Mouse (Mus musculus): ENCODE results near the gene Gm37419. TPM values are rescaled to one million over a fixed set of nuclear protein-coding genes. Genes with fewer than 3 reads are reported as not detected.

Gene Gm37419
- polyA plus RNA-seq, 1 experiment from 2014 or later, result not detected

DNA sequence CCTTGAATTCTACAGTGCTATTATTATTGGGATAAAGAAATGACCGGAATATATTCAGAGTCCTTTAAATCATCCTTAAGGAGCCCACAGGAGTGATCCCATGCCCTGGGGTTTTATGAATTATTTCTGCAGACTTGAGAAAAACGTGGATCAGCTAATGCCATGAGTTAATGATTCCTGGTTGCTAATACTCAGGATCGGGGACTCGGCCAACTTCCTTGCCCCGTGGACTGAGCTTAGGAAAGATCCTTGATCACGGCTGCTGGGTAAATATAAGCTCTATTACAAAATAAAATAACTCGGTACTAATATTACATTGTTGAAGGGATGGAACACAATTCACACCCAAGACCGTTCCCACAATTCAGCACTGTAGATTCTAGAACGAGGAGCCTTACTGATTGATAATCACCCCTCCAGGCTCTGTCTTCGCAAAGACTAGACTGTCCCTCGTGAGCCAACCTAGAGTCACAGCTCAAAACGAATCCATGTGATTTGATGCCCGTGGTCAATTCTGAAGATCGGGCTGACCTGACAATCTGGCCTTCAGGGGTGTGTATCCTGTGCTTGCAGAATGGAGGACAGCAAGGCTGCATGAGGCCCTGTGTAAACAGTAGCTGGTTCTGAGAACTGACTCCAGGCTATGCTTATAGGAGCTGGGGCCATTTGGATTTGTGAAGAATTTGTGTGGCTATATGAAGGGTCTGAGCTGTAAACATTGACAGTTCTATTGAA is 3.7 kb downstream of the Gm37419 start:
- H3K4me1 ChIP-seq (ENCODE audit: insufficient read depth, low read length), result peaks cover 24% of the 10 kb centered on the region

DNA sequence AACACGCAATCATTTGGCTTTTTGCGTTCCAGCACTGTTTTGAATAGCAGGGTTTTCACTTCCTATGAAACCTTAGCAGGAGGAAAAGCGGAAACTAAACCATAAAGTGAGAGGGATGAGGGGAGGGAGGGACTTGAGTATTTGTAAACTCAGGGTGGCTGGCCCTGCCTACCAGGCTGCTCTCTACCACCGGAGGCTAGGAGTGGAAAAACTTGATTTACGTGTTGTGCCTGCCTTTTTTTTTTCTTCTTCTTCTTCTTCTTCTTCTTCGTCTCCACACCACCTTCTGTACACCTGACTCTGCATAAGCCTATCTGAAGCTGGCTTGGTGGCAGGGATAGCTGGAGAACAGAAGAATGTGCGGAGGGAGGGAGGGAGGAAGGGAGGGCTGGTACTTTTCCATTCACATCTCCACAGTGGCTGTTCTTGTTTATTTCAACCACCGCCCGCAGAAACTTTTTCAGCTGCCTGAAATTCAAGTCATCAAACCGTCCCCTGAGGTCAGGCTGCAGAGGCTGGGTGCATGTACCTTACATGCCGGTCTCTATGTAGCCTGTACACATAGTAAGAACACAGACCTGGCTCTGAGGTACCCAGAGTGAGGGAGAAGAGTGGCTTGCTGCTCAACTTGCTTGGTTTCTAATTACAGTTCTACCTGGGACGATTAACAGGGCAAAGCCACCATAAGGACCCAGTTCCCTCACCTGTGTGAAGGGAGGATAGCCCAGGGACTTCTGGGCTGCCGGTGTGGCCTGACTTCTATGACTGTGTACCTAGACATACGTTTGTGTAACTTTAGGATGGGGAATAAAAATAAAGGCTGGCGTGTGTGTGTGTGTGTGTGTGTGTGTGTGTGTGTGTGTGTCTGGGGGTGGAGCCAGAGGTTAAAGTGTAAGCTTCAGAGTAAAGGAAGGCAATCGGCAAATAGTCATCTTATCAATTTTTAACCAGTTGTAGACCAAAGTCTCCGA is 5.4 kb downstream of the Gm37419 start:
- H3K4me3 ChIP-seq (ENCODE audit: low read length), result no peak overlapping the region
- H3K9me3 ChIP-seq (ENCODE audit: low read length), result no peaks in the 10 kb centered on the region
- WGBS, result 30% methylated on average over 17 of the region's 17 CpGs
- no peaks in the 10 kb centered on the region for H3K36me3 ChIP-seq (ENCODE audit: insufficient read depth, low read length)
- no peaks in the 10 kb centered on the region for H3K27me3 ChIP-seq (ENCODE audit: insufficient read depth, low read length)
- 0 out of 2 replicates have a peak overlapping the region, but pooled peaks have one; percentile 24 for H3K9ac ChIP-seq (replicated peaks; ENCODE audit: low read length)
- peak overlapping the region; percentile 64 for H3K27ac ChIP-seq (ENCODE audit: low read length)
- peak overlapping the region; percentile 35 for H3K4me2 ChIP-seq (replicated peaks; ENCODE audit: low read depth, low read length)
- peaks cover 24% of the 10 kb centered on the region for H3K4me1 ChIP-seq (ENCODE audit: insufficient read depth, low read length)
- peak; percentile 65 for ATAC-seq (ENCODE audit: low FRiP score, low TSS enrichment)

More for the DNA sequence above, 3.7 kb downstream of the Gm37419 start:
- H3K4me3 ChIP-seq (ENCODE audit: low read length), result no peak overlapping the region
- H3K4me2 ChIP-seq (replicated peaks; ENCODE audit: low read depth, low read length), result no peak overlapping the region
- no peaks in the 10 kb centered on the region for H3K9me3 ChIP-seq (ENCODE audit: low read length)
- H3K9ac ChIP-seq (replicated peaks; ENCODE audit: low read length), result no peak overlapping the region
- H3K27ac ChIP-seq (ENCODE audit: low read length), result no peak overlapping the region
- no peaks in the 10 kb centered on the region for H3K27me3 ChIP-seq (ENCODE audit: insufficient read depth, low read length)
- WGBS, result 83% methylated on average over 14 of the region's 14 CpGs
- H3K36me3 ChIP-seq (ENCODE audit: insufficient read depth, low read length), result no peaks in the 10 kb centered on the region
- no peak for ATAC-seq (ENCODE audit: low FRiP score, low TSS enrichment)

GRCm38 (mm10) chr16:23996342-23996741 is 8.1 kb downstream of the Gm37419 start:
- WGBS, result 82% methylated on average over 7 of the region's 7 CpGs
- no peak for ATAC-seq (ENCODE audit: low FRiP score, low TSS enrichment)
- Histone ChIP-seq H3K4me3 (ENCODE audit: low read length) (no peak overlapping the region), H3K4me2 (replicated peaks; ENCODE audit: low read depth, low read length) (no peak overlapping the region), H3K27ac (ENCODE audit: low read length) (no peak overlapping the region), H3K9me3 (ENCODE audit: low read length) (no peaks in the 10 kb centered on the region), H3K36me3 (ENCODE audit: insufficient read depth, low read length) (no peaks in the 10 kb centered on the region), H3K9ac (replicated peaks; ENCODE audit: low read length) (no peak overlapping the region), H3K27me3 (ENCODE audit: insufficient read depth, low read length) (no peaks in the 10 kb centered on the region), H3K4me1 (ENCODE audit: insufficient read depth, low read length) (peaks cover 12% of the 10 kb centered on the region)

DNA sequence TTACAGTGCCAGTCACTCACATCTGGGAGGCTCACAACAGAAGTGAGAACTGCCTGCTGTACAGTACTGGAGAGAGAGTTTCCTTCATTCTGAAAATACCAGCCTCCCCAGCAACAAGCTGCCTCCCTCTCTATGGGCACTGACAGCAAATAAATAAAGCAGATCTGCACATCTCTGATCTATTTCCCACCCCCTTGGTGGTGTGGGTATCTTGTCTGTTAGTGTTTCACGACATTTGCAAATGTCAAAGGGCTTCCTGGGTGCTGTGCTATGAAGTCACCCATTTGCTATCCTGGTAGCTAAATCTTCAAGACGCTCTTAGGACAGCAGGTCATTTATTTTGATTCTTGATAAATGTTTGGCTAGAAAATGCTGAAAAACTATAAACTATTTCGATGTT is 8.9 kb downstream of the Gm37419 start:
- H3K4me3 ChIP-seq (ENCODE audit: low read length), result no peak overlapping the region
- peaks cover 11% of the 10 kb centered on the region for H3K4me1 ChIP-seq (ENCODE audit: insufficient read depth, low read length)
- ATAC-seq (ENCODE audit: low FRiP score, low TSS enrichment), result no peak
- 83% methylated on average over 3 of the region's 3 CpGs for WGBS
- H3K4me2 ChIP-seq (replicated peaks; ENCODE audit: low read depth, low read length), result no peak overlapping the region
- no peaks in the 10 kb centered on the region for H3K27me3 ChIP-seq (ENCODE audit: insufficient read depth, low read length)
- H3K9ac ChIP-seq (replicated peaks; ENCODE audit: low read length), result no peak overlapping the region
- no peak overlapping the region for H3K27ac ChIP-seq (ENCODE audit: low read length)
- H3K9me3 ChIP-seq (ENCODE audit: low read length), result no peaks in the 10 kb centered on the region
- H3K36me3 ChIP-seq (ENCODE audit: insufficient read depth, low read length), result no peaks in the 10 kb centered on the region

DNA sequence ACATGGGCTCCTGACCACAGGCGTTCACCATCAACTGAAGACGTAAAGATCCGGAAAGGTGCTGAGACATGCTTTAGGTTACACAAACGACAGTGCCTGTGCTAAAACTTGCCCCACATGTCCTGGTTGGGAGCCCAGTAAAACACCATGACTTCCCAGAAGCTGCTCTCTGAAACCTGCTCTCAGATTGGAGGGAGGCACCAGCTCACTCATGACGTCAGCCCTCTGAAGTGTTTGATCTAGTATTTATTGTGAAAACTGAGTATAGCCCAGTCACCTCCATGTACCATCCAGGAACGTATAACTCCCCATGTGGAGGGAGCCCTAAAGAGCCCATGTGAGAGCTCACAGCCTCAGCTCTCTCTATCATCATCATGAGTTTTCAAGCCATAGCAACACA is 9.6 kb downstream of the Gm37419 start:
- H3K4me2 ChIP-seq (replicated peaks; ENCODE audit: low read depth, low read length), result no peak overlapping the region
- no peak overlapping the region for H3K27ac ChIP-seq (ENCODE audit: low read length)
- H3K9me3 ChIP-seq (ENCODE audit: low read length), result no peaks in the 10 kb centered on the region
- ATAC-seq (ENCODE audit: low FRiP score, low TSS enrichment), result no peak
- H3K4me3 ChIP-seq (ENCODE audit: low read length), result no peak overlapping the region
- no peaks in the 10 kb centered on the region for H3K27me3 ChIP-seq (ENCODE audit: insufficient read depth, low read length)
- H3K9ac ChIP-seq (replicated peaks; ENCODE audit: low read length), result no peak overlapping the region
- H3K36me3 ChIP-seq (ENCODE audit: insufficient read depth, low read length), result no peaks in the 10 kb centered on the region
- peaks cover 11% of the 10 kb centered on the region for H3K4me1 ChIP-seq (ENCODE audit: insufficient read depth, low read length)
- 80% methylated on average over 6 of the region's 6 CpGs for WGBS

DNA sequence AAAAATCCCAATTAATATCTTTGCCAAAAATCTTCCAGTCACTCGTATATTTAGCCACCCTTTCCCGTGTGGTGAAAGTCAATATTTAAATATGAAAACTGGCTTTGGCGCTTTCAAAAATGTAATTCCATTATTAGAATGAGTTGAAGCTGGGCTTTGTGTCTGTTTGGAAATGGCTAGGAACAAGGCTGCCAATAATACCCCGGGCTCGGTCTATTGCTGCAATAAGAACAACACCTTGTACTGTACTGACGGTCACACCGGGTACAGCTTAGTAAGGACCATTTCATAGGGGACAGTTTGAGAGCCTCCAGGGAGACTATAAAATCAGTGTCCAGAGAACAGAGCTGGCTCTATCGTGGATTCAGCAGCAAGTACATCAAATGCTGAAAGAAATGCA is 17.6 kb downstream of the Gm37419 start:
- no peak overlapping the region for H3K4me3 ChIP-seq (ENCODE audit: low read length)

GRCm38 (mm10) chr16:24009891-24010290 is 21.6 kb downstream of the Gm37419 start:
- WGBS, result 80% methylated on average over 2 of the region's 2 CpGs
- H3K4me1 ChIP-seq (ENCODE audit: insufficient read depth, low read length), result no peaks in the 10 kb centered on the region
- H3K9ac ChIP-seq (replicated peaks; ENCODE audit: low read length), result no peak overlapping the region
- ATAC-seq (ENCODE audit: low FRiP score, low TSS enrichment), result no peak
- H3K4me2 ChIP-seq (replicated peaks; ENCODE audit: low read depth, low read length), result no peak overlapping the region
- no peak overlapping the region for H3K27ac ChIP-seq (ENCODE audit: low read length)
- H3K4me3 ChIP-seq (ENCODE audit: low read length), result no peak overlapping the region
- no peaks in the 10 kb centered on the region for H3K36me3 ChIP-seq (ENCODE audit: insufficient read depth, low read length)
- H3K27me3 ChIP-seq (ENCODE audit: insufficient read depth, low read length), result no peaks in the 10 kb centered on the region; the same call in 1 of the 2 replicates
- H3K9me3 ChIP-seq (ENCODE audit: low read length), result no peaks in the 10 kb centered on the region

More for the DNA sequence above, 17.6 kb downstream of the Gm37419 start:
- H3K4me1 ChIP-seq (ENCODE audit: insufficient read depth, low read length), result no peaks in the 10 kb centered on the region
- no peak overlapping the region for H3K27ac ChIP-seq (ENCODE audit: low read length)
- H3K9me3 ChIP-seq (ENCODE audit: low read length), result no peaks in the 10 kb centered on the region
- no peak overlapping the region for H3K9ac ChIP-seq (replicated peaks; ENCODE audit: low read length)
- H3K4me2 ChIP-seq (replicated peaks; ENCODE audit: low read depth, low read length), result no peak overlapping the region
- no peak for ATAC-seq (ENCODE audit: low FRiP score, low TSS enrichment)
- H3K36me3 ChIP-seq (ENCODE audit: insufficient read depth, low read length), result no peaks in the 10 kb centered on the region
- H3K27me3 ChIP-seq (ENCODE audit: insufficient read depth, low read length), result no peaks in the 10 kb centered on the region; the same call in 1 of the 2 replicates
- WGBS, result 85% methylated on average over 8 of the region's 8 CpGs

GRCm38 (mm10) chr16:24011306-24011705 is 23.0 kb downstream of the Gm37419 start:
- no peak overlapping the region for H3K27ac ChIP-seq (ENCODE audit: low read length)
- H3K9me3 ChIP-seq (ENCODE audit: low read length), result no peaks in the 10 kb centered on the region
- no peaks in the 10 kb centered on the region; the same call in 1 of the 2 replicates for H3K27me3 ChIP-seq (ENCODE audit: insufficient read depth, low read length)
- H3K4me2 ChIP-seq (replicated peaks; ENCODE audit: low read depth, low read length), result no peak overlapping the region
- ATAC-seq (ENCODE audit: low FRiP score, low TSS enrichment), result no peak
- H3K9ac ChIP-seq (replicated peaks; ENCODE audit: low read length), result no peak overlapping the region
- no peaks in the 10 kb centered on the region for H3K36me3 ChIP-seq (ENCODE audit: insufficient read depth, low read length)
- no peaks in the 10 kb centered on the region for H3K4me1 ChIP-seq (ENCODE audit: insufficient read depth, low read length)
- no peak overlapping the region for H3K4me3 ChIP-seq (ENCODE audit: low read length)
- WGBS, result 64% methylated on average over 3 of the region's 3 CpGs

GRCm38 (mm10) chr16:24012066-24012465 is 23.8 kb downstream of the Gm37419 start:
- ATAC-seq (ENCODE audit: low FRiP score, low TSS enrichment), result no peak
- no peak overlapping the region for H3K27ac ChIP-seq (ENCODE audit: low read length)

More at GRCm38 (mm10) chr16:24012066-24012465, 23.8 kb downstream of the Gm37419 start:
- Histone ChIP-seq H3K9ac (replicated peaks; ENCODE audit: low read length) (no peak overlapping the region), H3K9me3 (ENCODE audit: low read length) (no peaks in the 10 kb centered on the region), H3K4me1 (ENCODE audit: insufficient read depth, low read length) (no peaks in the 10 kb centered on the region), H3K4me2 (replicated peaks; ENCODE audit: low read depth, low read length) (no peak overlapping the region), H3K27me3 (ENCODE audit: insufficient read depth, low read length) (no peaks in the 10 kb centered on the region; the same call in 1 of the 2 replicates), H3K36me3 (ENCODE audit: insufficient read depth, low read length) (no peaks in the 10 kb centered on the region), H3K4me3 (ENCODE audit: low read length) (no peak overlapping the region)
- whole genome bisulfite sequencing, result 46% methylated on average over 3 of the region's 3 CpGs

Measured in kidney, embryonic 16.5 days (tissue).